Mouse (Mus musculus) heart, adult 2 months (tissue): ENCODE data around the gene Ctu2. TPM values are rescaled to one million over a fixed set of nuclear protein-coding genes. Genes with fewer than 3 reads are reported as not detected.

Source experiments
- DNase-seq, 2 experiments: peaks; one replicate each; pipeline ENCODE4 v3.0.0; 2021
- H3K27ac ChIP-seq: fragments of 200-600 bp; 2 replicates; pipeline ENCODE4 v1.8.1; 2022
- H3K27me3 ChIP-seq: fragments of 200-500 bp; 2 replicates; pipeline ENCODE4 v1.6.1; 2012; ENCODE audit warnings: mild to moderate bottlenecking, low read length, inconsistent platforms, mixed read lengths; ENCODE audit not compliant: control insufficient read depth, insufficient read depth
- H3K36me3 ChIP-seq: fragments of 200-500 bp; 2 replicates; pipeline ENCODE4 v1.6.1; 2012; ENCODE audit warnings: low read length, inconsistent platforms; ENCODE audit not compliant: control insufficient read depth, insufficient read depth
- H3K4me1 ChIP-seq: fragments of 200-500 bp; 2 replicates; pipeline ENCODE4 v1.6.1; 2011; ENCODE audit warnings: low read length; ENCODE audit not compliant: control insufficient read depth, insufficient read depth
- H3K4me3 ChIP-seq: fragments of 200-600 bp; 2 replicates; pipeline ENCODE4 v1.8.1; 2022
- H3K79me2 ChIP-seq: fragments of 200-500 bp; replicated peaks from 2 replicates; pipeline ENCODE4 v1.6.1; 2012; ENCODE audit warnings: mild to moderate bottlenecking, inconsistent platforms, low read length, moderate library complexity, mixed read lengths; ENCODE audit not compliant: control insufficient read depth, insufficient read depth
- H3K9ac ChIP-seq: fragments of 200-500 bp; 2 replicates; pipeline ENCODE4 v1.6.1; 2012; ENCODE audit warnings: low read depth, mild to moderate bottlenecking, control low read depth, inconsistent platforms, low read length, mixed read lengths
- CTCF ChIP-seq: fragments of 200-600 bp; IDR thresholded peaks from 2 replicates; pipeline ENCODE4 v1.8.1; 2022; ENCODE audit warnings: antibody characterized with exemption, mild to moderate bottlenecking, moderate library complexity
- EP300 ChIP-seq: fragments of 200-500 bp; IDR thresholded peaks from 2 replicates; pipeline ENCODE4 v1.6.1; 2011; ENCODE audit warnings: low read depth, low read length, control low read depth; ENCODE audit not compliant: insufficient read depth
- POLR2A ChIP-seq: fragments of 200-500 bp; IDR thresholded peaks from 2 replicates; pipeline ENCODE4 v1.6.1; 2011; ENCODE audit warnings: mild to moderate bottlenecking, low read depth, low read length, control low read depth; ENCODE audit not compliant: insufficient read depth
- WGBS: fragments of 180-500 bp; shearing (Covaris S2); methylation state at CpG from one replicate; pipeline ENCODE4 v1.1.7; 2018; 5-methylcytosine and 5-hydroxymethylcytosine counted together
- intact Hi-C: fragments of 180-260 bp; cut with DNase I; formaldehyde crosslinking; loops from one replicate; pipeline ENCODE4 v1.15.1; 2025
- microRNA-seq, 2 experiments: library from miRNA; unstranded; fragments of <30 nt; microRNA quantifications; one replicate each; pipeline ENCODE4 v1.2.0; 2021
- polyA plus RNA-seq: library from polyadenylated mRNA; depleted of rRNA; stranded (reverse); fragments of >200 nt; gene quantifications from 2 replicates; pipeline ENCODE4 v1.2.3, GENCODE M21; 2012; rRNA removed
- total RNA-seq, 2 experiments: library from RNA; stranded (reverse); gene quantifications; 2 replicates each; pipeline ENCODE4 v1.2.3; 2021

The Ctu2 gene
- total and polyA plus RNA-seq, 3 experiments = 5.6 to 12.3 (median 7.7) TPM

- Histone ChIP-seq H3K4me3 (no peak overlapping the region), H3K9ac (no peak overlapping the region)
These were observed 53.2 kb downstream of the Ctu2 start for GRCm38 (mm10) chr8:122529159-122529558.

DNA sequence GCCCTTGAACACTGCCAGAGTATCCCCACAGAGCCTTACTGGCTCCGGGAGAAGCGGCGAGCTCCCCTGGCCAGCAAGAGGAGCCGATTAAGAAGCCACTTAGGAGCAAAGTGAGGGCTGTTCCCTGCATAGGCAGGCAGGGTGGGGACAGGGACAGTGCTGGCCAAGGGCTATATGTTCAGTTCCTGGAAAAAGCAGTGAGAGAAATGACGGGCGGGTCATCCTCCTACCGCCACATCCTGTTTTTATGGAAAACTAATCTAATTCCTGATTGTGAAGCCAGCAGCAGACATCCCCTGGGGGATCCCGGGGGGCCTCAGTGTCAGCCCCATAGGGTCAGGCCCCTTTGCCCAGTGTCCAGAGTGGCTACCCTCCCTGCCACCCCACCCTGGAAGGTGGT, 55.4 kb downstream of the Ctu2 start:
- peak in 1 of 2 experiments; percentile 30 for DNase-seq
- TF ChIP-seq POLR2A = no peak
- WGBS = 43% methylated on average over 8 of the region's 8 CpGs
- Histone ChIP-seq H3K4me1 (peaks cover 19% of the 10 kb centered on the region), H3K36me3 (no peaks in the 10 kb centered on the region), H3K79me2 (0 out of 2 replicates have a peak, but pooled peaks cover 2% of the 10 kb centered on the region), H3K27me3 (no peaks in the 10 kb centered on the region), H3K27ac (peak overlapping the region; percentile 70), H3K4me3 (no peak overlapping the region), H3K9ac (no peak overlapping the region)
- intact Hi-C loops = no loop called here

More at GRCm38 (mm10) chr8:122529159-122529558, 53.2 kb downstream of the Ctu2 start:
- no peak overlapping the region for H3K27ac ChIP-seq
- DNase-seq = no peak
- 0 out of 2 replicates have a peak, but pooled peaks cover 2% of the 10 kb centered on the region for H3K79me2 ChIP-seq
- intact Hi-C loops = no loop called here
- no peak for TF ChIP-seq CTCF
- no peak for TF ChIP-seq EP300
- TF ChIP-seq POLR2A = no peak
- H3K36me3 ChIP-seq = no peaks in the 10 kb centered on the region
- no peaks in the 10 kb centered on the region for H3K27me3 ChIP-seq
- H3K4me1 ChIP-seq = peaks cover 37% of the 10 kb centered on the region
- WGBS = 96% methylated on average over 4 of the region's 4 CpGs

Small RNA genes within 50 kb of the gene (microRNA-seq; reads per million reads assigned to microRNA genes)
- 0 reads per million in 2 experiments for gene Gm24366

Other genes with a start within 250 kb of the Ctu2 start
- 10 to 100 TPM; 21.2 to 24.6 TPM for gene Zfpm1, start 194.0 kb upstream of the Ctu2 start, total RNA-seq
- 20.0 and 20.9 TPM in 2 replicates for gene Zfpm1, start 194.0 kb upstream of the Ctu2 start, polyA plus RNA-seq
- gene Trhr2, start 115.4 kb upstream of the Ctu2 start, total RNA-seq = not detected
- gene Trhr2, start 115.4 kb upstream of the Ctu2 start, polyA plus RNA-seq = not detected in 2 replicates
- 10 to 100 TPM; 21.8 to 22.1 TPM for gene Zc3h18, start 99.5 kb upstream of the Ctu2 start, total RNA-seq
- gene Zc3h18, start 99.5 kb upstream of the Ctu2 start, polyA plus RNA-seq = 11.2 and 15.8 TPM in 2 replicates
- gene Il17c, start 54.1 kb upstream of the Ctu2 start, total RNA-seq = not detected
- gene Il17c, start 54.1 kb upstream of the Ctu2 start, polyA plus RNA-seq = not detected in 2 replicates
- gene Cyba, start 43.2 kb upstream of the Ctu2 start, total RNA-seq = 10 to 100 TPM; 41.2 to 43.9 TPM
- 62.1 and 92.8 TPM in 2 replicates for gene Cyba, start 43.2 kb upstream of the Ctu2 start, polyA plus RNA-seq
- gene Mvd, start 32.7 kb upstream of the Ctu2 start, total RNA-seq = 1 to 10 TPM; 4.0 to 5.6 TPM
- gene Mvd, start 32.7 kb upstream of the Ctu2 start, polyA plus RNA-seq = 8.5 and 9.0 TPM in 2 replicates
- 1 to 10 TPM; 1.6 to 8.1 TPM for gene Snai3, start 15.4 kb upstream of the Ctu2 start, total RNA-seq
- 6.8 and 8.2 TPM in 2 replicates for gene Snai3, start 15.4 kb upstream of the Ctu2 start, polyA plus RNA-seq
- gene Rnf166, start 79 bp upstream of the Ctu2 start, total RNA-seq = 10 to 100 TPM; 36.9 to 41.6 TPM
- 91.3 and 99.4 TPM in 2 replicates for gene Rnf166, start 79 bp upstream of the Ctu2 start, polyA plus RNA-seq
- 10 to 100 TPM; 14.0 to 14.8 TPM for gene Piezo1, start 75.2 kb downstream of the Ctu2 start, total RNA-seq
- 48.5 and 55.5 TPM in 2 replicates for gene Piezo1, start 75.2 kb downstream of the Ctu2 start, polyA plus RNA-seq
- gene Cdt1, start 91.9 kb downstream of the Ctu2 start, total RNA-seq = 1 to 10 TPM; 2.0 to 2.7 TPM
- 3.2 and 3.5 TPM in 2 replicates for gene Cdt1, start 91.9 kb downstream of the Ctu2 start, polyA plus RNA-seq
- gene Aprt, start 100.8 kb downstream of the Ctu2 start, total RNA-seq = 10 to 100 TPM; 36.6 to 38.5 TPM
- gene Aprt, start 100.8 kb downstream of the Ctu2 start, polyA plus RNA-seq = 42.1 and 45.1 TPM in 2 replicates
- 1 to 10 TPM; 3.1 to 3.2 TPM for gene Galns, start 135.3 kb downstream of the Ctu2 start, total RNA-seq
- gene Galns, start 135.3 kb downstream of the Ctu2 start, polyA plus RNA-seq = 4.9 and 5.0 TPM in 2 replicates
- 10 to 100 TPM; 58.6 to 65.4 TPM for gene Trappc2l, start 135.5 kb downstream of the Ctu2 start, total RNA-seq
- 161 and 207 TPM in 2 replicates for gene Trappc2l, start 135.5 kb downstream of the Ctu2 start, polyA plus RNA-seq
- under 1 TPM in 1 of 2 experiments, not detected in 1; 0.52 TPM for gene Pabpn1l, start 146.6 kb downstream of the Ctu2 start, total RNA-seq
- 0.10 TPM in 1 of 2 replicates, not detected in the other for gene Pabpn1l, start 146.6 kb downstream of the Ctu2 start, polyA plus RNA-seq
- gene Cbfa2t3, start 223.0 kb downstream of the Ctu2 start, total RNA-seq = 10 to 100 TPM; 21.8 to 22.3 TPM
- gene Cbfa2t3, start 223.0 kb downstream of the Ctu2 start, polyA plus RNA-seq = 10.2 and 10.9 TPM in 2 replicates